Mouse (Mus musculus) MEL (cell line): ENCODE measurements around the gene Zfp280d. TPM values are rescaled to one million over a fixed set of nuclear protein-coding genes. Genes with fewer than 3 reads are reported as not detected.

Experiments
- DNase-seq: peaks from one replicate; pipeline ENCODE4 v3.0.0; 2011; ENCODE audit warnings: low read depth, low spot score
- H3K27ac ChIP-seq: 2 replicates; pipeline ENCODE4 v1.5.1; 2012; ENCODE audit warnings: low read depth, mild to moderate bottlenecking, control low read depth, low read length, moderate library complexity; ENCODE audit not compliant: control insufficient read depth
- H3K27me3 ChIP-seq, 2 experiments: fragments of 150-350 bp in 1 of 2; sonication (generic) in 1 of 2; 2 replicates each; pipeline ENCODE4 v1.6.1; 2012; ENCODE audit warnings: low read length in 2 of 2, mild to moderate bottlenecking in 2 of 2, improper control_type of control experiment in 1 of 2, moderate library complexity in 1 of 2; ENCODE audit not compliant: insufficient read depth in 2 of 2, control insufficient read depth in 1 of 2
- H3K36me3 ChIP-seq, 2 experiments: 2 replicates each; pipeline ENCODE4 v1.6.1; 2012 to 2014; ENCODE audit warnings: low read length in 2 of 2, improper control_type of control experiment in 1 of 2, inconsistent platforms in 1 of 2, mild to moderate bottlenecking in 1 of 2; ENCODE audit not compliant: insufficient read depth in 2 of 2, control insufficient read depth in 1 of 2
- H3K4me1 ChIP-seq, 2 experiments: fragments of 150-350 bp in 1 of 2; sonication (generic) in 1 of 2; 2 replicates each; pipeline ENCODE4 v1.6.1; 2012; ENCODE audit warnings: low read length in 2 of 2, improper control_type of control experiment in 1 of 2, mild to moderate bottlenecking in 1 of 2; ENCODE audit not compliant: insufficient read depth in 2 of 2, control insufficient read depth in 1 of 2
- H3K4me3 ChIP-seq, 2 experiments: fragments of 150-350 bp in 1 of 2; sonication (generic) in 1 of 2; 2 replicates each; pipeline ENCODE4 v1.5.1; 2012; ENCODE audit warnings: low read depth in 2 of 2, low read length in 2 of 2, mild to moderate bottlenecking in 2 of 2, moderate library complexity in 2 of 2, control low read depth in 1 of 2, improper control_type of control experiment in 1 of 2; ENCODE audit not compliant: control insufficient read depth in 1 of 2, insufficient read depth in 1 of 2
- H3K79me2 ChIP-seq: 2 replicates; pipeline ENCODE4 v1.6.1; 2012; ENCODE audit warnings: mild to moderate bottlenecking, low read length, moderate library complexity; ENCODE audit not compliant: control insufficient read depth, poor library complexity, insufficient read depth
- H3K9ac ChIP-seq: 2 replicates; pipeline ENCODE4 v1.6.1; 2012; ENCODE audit warnings: low read depth, mild to moderate bottlenecking, control low read depth, low read length, moderate library complexity; ENCODE audit not compliant: control insufficient read depth, poor library complexity, severe bottlenecking
- H3K9me3 ChIP-seq: fragments of 150-350 bp; sonication (generic); replicated peaks from 2 replicates; pipeline ENCODE4 v1.6.1; 2012; ENCODE audit warnings: mild to moderate bottlenecking, low read length, improper control_type of control experiment, moderate library complexity; ENCODE audit not compliant: insufficient read depth
- CHD2 ChIP-seq: IDR thresholded peaks from 2 replicates; pipeline ENCODE4 v1.6.1; 2011; ENCODE audit warnings: low read length, improper control_type of control experiment
- CTCF ChIP-seq, 3 experiments: IDR thresholded peaks in 2 of 3; conservative IDR thresholded peaks in 1 of 3; 2 replicates each; pipeline ENCODE4 v1.5.1; 2011 to 2012; ENCODE audit warnings: low read length in 3 of 3, low read depth in 2 of 3, mild to moderate bottlenecking in 2 of 3, improper control_type of control experiment in 1 of 3, inconsistent platforms in 1 of 3, mixed read lengths in 1 of 3, moderate library complexity in 1 of 3; ENCODE audit not compliant: control insufficient read depth in 1 of 3, insufficient read depth in 1 of 3, poor library complexity in 1 of 3, severe bottlenecking in 1 of 3
- ETS1 ChIP-seq: IDR thresholded peaks from 2 replicates; pipeline ENCODE4 v1.6.1; 2012; ENCODE audit warnings: low read depth, mild to moderate bottlenecking, inconsistent platforms, low read length, improper control_type of control experiment, moderate library complexity
- GATA1 ChIP-seq: IDR thresholded peaks from 2 replicates; pipeline ENCODE4 v1.6.1; 2011; ENCODE audit warnings: low read depth, low read length, improper control_type of control experiment
- HCFC1 ChIP-seq: IDR thresholded peaks from 2 replicates; pipeline ENCODE4 v1.6.1; 2012; ENCODE audit warnings: low read depth, mild to moderate bottlenecking, inconsistent platforms, low read length, improper control_type of control experiment, moderate library complexity
- KAT2A ChIP-seq: conservative IDR thresholded peaks from 2 replicates; pipeline ENCODE4 v1.6.1; 2012; ENCODE audit warnings: low read depth, low read length, improper control_type of control experiment, inconsistent platforms
- NRF1 ChIP-seq: IDR thresholded peaks from 2 replicates; pipeline ENCODE4 v1.6.1; 2014; ENCODE audit warnings: low read depth, mild to moderate bottlenecking, inconsistent platforms, low read length, improper control_type of control experiment, moderate library complexity; ENCODE audit not compliant: poor library complexity, insufficient read depth, severe bottlenecking
- POLR2A ChIP-seq, 2 experiments: IDR thresholded peaks; 2 replicates each; pipeline ENCODE4 v1.6.1; 2011 to 2012; ENCODE audit warnings: low read length in 2 of 2, mild to moderate bottlenecking in 2 of 2, control low read depth in 1 of 2, improper control_type of control experiment in 1 of 2, low read depth in 1 of 2, moderate library complexity in 1 of 2; ENCODE audit not compliant: control insufficient read depth in 1 of 2, insufficient read depth in 1 of 2, poor library complexity in 1 of 2
- POLR2AphosphoS5 ChIP-seq: IDR thresholded peaks from 2 replicates; pipeline ENCODE4 v1.6.1; 2012; ENCODE audit warnings: low read depth, borderline replicate concordance, mild to moderate bottlenecking, inconsistent platforms, low read length, moderate library complexity, mixed read lengths
- RAD21 ChIP-seq: IDR thresholded peaks from 2 replicates; pipeline ENCODE4 v1.6.1; 2011; ENCODE audit warnings: mild to moderate bottlenecking, low read depth, low read length, improper control_type of control experiment
- SIN3A ChIP-seq: IDR thresholded peaks from 2 replicates; pipeline ENCODE4 v1.6.1; 2012; ENCODE audit warnings: low read length, improper control_type of control experiment, inconsistent platforms
- SMC3 ChIP-seq: IDR thresholded peaks from 2 replicates; pipeline ENCODE4 v1.6.1; 2011; ENCODE audit warnings: low read depth, low read length, improper control_type of control experiment
- TAL1 ChIP-seq: IDR thresholded peaks from 2 replicates; pipeline ENCODE4 v1.6.1; 2012; ENCODE audit warnings: mild to moderate bottlenecking, inconsistent platforms, low read length, moderate library complexity, mixed read lengths
- USF2 ChIP-seq, 2 experiments: IDR thresholded peaks; 2 replicates each; pipeline ENCODE4 v1.6.1; 2011 to 2012; ENCODE audit warnings: improper control_type of control experiment in 2 of 2, low read length in 2 of 2, borderline replicate concordance in 1 of 2, inconsistent platforms in 1 of 2, low read depth in 1 of 2, mild to moderate bottlenecking in 1 of 2; ENCODE audit not compliant: insufficient read depth in 1 of 2
- ZC3H11A ChIP-seq: IDR thresholded peaks from 2 replicates; pipeline ENCODE4 v1.6.1; 2012; ENCODE audit warnings: low read depth, mild to moderate bottlenecking, inconsistent platforms, low read length, improper control_type of control experiment
- ZKSCAN1 ChIP-seq: IDR thresholded peaks from 2 replicates; pipeline ENCODE4 v1.6.1; 2012; ENCODE audit warnings: low read depth, mild to moderate bottlenecking, inconsistent platforms, low read length, improper control_type of control experiment, moderate library complexity
- polyA plus RNA-seq, 2 experiments: library from polyadenylated mRNA; stranded (reverse) in 1 of 2; unstranded in 1 of 2; fragments of >175 nt in 1 of 2; fragments of >200 nt in 1 of 2; gene quantifications; 2 replicates each; pipeline versions ENCODE4 v1.2.1 to v1.2.4; 2012; ENCODE audit warnings: low replicate concordance in 2 of 2, low read depth in 1 of 2; ENCODE audit not compliant: insufficient read length in 2 of 2, insufficient read depth in 1 of 2, missing spikeins in 1 of 2
- total RNA-seq: library from RNA; depleted of rRNA; stranded (reverse); fragments of 300-350 nt; gene quantifications from 2 replicates; pipeline ENCODE4 v1.2.3, GENCODE M21; 2012

Zfp280d gene
- total and polyA plus RNA-seq, 3 experiments: 16.2 to 592 (median 20.6) TPM

- peak; percentile 37 for DNase-seq
- peak; percentile 30 to 37 (median 34); a peak in 4 of 6 replicates for TF ChIP-seq CTCF (IDR thresholded peaks at IDR 0.05 in 2 of 3, conservative IDR thresholded peaks at IDR 0.05 in 1 of 3; ENCODE audit: control insufficient read depth in 1 of 3, insufficient read depth in 1 of 3, low read depth in 2 of 3, low read length in 3 of 3, poor library complexity in 1 of 3, severe bottlenecking in 1 of 3)
- TF ChIP-seq SMC3: peak; percentile 26; the same call in 1 of the 2 replicates
- TF ChIP-seq NRF1: no peak
- Histone ChIP-seq H3K4me1 (no peaks in the 10 kb centered on the region), H3K79me2 (no peaks in the 10 kb centered on the region), H3K9me3 (no peaks in the 10 kb centered on the region), H3K36me3 (no peaks in the 10 kb centered on the region), H3K27ac (no peak overlapping the region), H3K27me3 (peaks cover 2% of the 10 kb centered on the region in 2 experiments; a peak in 2 of 4 replicates), H3K9ac (no peak overlapping the region), H3K4me3 (no peak overlapping the region)
Observed at GRCm38 (mm10) chr9:72374074-72374473, 99.4 kb downstream of the Zfp280d start.

DNA sequence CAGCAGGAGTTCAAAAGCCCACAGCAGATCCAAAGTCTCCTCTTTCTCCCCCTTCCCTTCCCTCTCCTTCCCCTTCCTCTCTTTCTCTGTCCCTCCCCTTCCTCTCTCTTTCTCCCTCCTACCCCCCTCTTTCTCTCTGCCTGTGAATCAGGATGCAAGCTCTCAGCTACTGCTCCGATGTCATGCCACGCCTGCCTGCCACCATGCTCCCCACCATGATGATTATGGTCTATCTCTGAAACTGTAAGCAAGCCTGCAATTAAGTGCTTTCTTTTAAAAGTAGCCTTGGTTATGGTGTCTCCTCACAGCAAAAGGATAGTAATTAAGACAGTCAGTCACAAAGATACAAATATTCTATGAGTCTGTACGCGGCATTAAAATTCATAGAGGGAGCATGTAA, 100.3 kb downstream of the Zfp280d start:
- TF ChIP-seq POLR2A (IDR thresholded peaks at IDR 0.05; ENCODE audit: control insufficient read depth in 1 of 2, insufficient read depth in 1 of 2, low read depth in 1 of 2, low read length in 2 of 2, poor library complexity in 1 of 2): no peak
- no peak for TF ChIP-seq USF2 (IDR thresholded peaks at IDR 0.05; ENCODE audit: borderline replicate concordance in 1 of 2, insufficient read depth in 1 of 2, low read depth in 1 of 2, low read length in 2 of 2)
- TF ChIP-seq POLR2AphosphoS5: no peak
- no peak for TF ChIP-seq TAL1
- DNase-seq: no peak
- H3K36me3 ChIP-seq: no peaks in the 10 kb centered on the region
- H3K27me3 ChIP-seq: peaks cover 2% of the 10 kb centered on the region in 2 experiments; a peak in 2 of 4 replicates
- H3K4me1 ChIP-seq: no peaks in the 10 kb centered on the region
- no peaks in the 10 kb centered on the region for H3K79me2 ChIP-seq
- no peak overlapping the region for H3K9ac ChIP-seq
- H3K27ac ChIP-seq: no peak overlapping the region
- no peak overlapping the region for H3K4me3 ChIP-seq
- H3K9me3 ChIP-seq: no peaks in the 10 kb centered on the region

GRCm38 (mm10) chr9:72375639-72376038, 101.0 kb downstream of the Zfp280d start:
- Histone ChIP-seq H3K27me3 (peaks cover 2% of the 10 kb centered on the region in 2 experiments; a peak in 2 of 4 replicates), H3K4me3 (no peak overlapping the region), H3K9ac (no peak overlapping the region), H3K79me2 (no peaks in the 10 kb centered on the region), H3K36me3 (no peaks in the 10 kb centered on the region), H3K27ac (no peak overlapping the region), H3K4me1 (no peaks in the 10 kb centered on the region), H3K9me3 (no peaks in the 10 kb centered on the region)
- DNase-seq: no peak
- TF ChIP-seq ZC3H11A (no peak), CHD2 (no peak), USF2 (IDR thresholded peaks at IDR 0.05; ENCODE audit: borderline replicate concordance in 1 of 2, insufficient read depth in 1 of 2, low read depth in 1 of 2, low read length in 2 of 2) (no peak), NRF1 (no peak), ZKSCAN1 (no peak), SIN3A (no peak), GATA1 (no peak), KAT2A (no peak), ETS1 (no peak), HCFC1 (no peak), RAD21 (no peak)
